Mouse (Mus musculus) right cerebral cortex, postnatal 25 days (tissue): ENCODE measurements at regions not wholly inside any gene's neighbourhood (a gene's known extent, or its start where the extent isn't known, plus 50 kb on each side); places are given as distances from the start of the nearest gene placed in this dataset.
A peak's percentile ranks its signal among the peaks of the same experiment; 100 is the strongest.

Experiments used
- DNase-seq: peaks from one replicate; pipeline ENCODE4 v3.0.0; 2022

DNA sequence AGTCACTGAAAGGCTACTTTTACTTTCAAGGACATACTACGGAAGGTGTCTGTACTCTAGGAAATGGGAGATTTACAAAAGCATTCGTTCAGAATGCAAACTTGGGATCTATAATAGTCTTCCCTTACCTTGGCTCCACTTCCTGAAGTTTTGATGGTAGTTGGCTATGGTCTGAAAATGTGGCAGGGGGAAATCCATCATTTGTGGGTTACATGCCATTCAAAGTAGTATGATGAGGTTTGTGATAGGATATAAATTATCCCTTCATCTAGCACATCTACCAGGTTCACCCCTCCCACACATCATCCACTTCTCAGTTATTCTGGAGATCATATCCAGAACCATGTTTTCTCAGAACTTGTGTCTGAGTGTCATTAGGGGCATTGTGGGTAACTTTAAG lies 184.7 kb upstream of the Gm5148 start:
- no peak for DNase-seq

DNA sequence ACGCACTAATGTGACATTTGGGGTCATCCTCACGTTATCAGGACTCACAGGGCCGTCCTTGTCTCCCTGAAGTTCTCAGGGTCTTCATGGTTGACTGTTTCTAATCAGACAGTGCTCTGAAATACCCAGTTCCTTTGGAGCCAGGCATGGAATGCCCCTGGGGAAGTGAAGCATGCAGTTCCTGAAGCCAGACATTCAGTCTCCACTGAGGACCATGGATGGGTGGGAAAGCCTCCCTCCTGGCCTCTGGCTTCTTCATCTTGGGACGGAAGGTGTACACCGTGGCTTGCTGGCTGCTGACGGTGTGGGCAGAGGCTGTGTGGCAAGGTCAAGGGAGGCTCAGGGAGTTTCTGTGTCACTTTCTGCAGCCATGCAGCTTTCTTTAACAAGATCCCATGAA lies 184.2 kb upstream of the Gm5148 start:
- DNase-seq: no peak

DNA sequence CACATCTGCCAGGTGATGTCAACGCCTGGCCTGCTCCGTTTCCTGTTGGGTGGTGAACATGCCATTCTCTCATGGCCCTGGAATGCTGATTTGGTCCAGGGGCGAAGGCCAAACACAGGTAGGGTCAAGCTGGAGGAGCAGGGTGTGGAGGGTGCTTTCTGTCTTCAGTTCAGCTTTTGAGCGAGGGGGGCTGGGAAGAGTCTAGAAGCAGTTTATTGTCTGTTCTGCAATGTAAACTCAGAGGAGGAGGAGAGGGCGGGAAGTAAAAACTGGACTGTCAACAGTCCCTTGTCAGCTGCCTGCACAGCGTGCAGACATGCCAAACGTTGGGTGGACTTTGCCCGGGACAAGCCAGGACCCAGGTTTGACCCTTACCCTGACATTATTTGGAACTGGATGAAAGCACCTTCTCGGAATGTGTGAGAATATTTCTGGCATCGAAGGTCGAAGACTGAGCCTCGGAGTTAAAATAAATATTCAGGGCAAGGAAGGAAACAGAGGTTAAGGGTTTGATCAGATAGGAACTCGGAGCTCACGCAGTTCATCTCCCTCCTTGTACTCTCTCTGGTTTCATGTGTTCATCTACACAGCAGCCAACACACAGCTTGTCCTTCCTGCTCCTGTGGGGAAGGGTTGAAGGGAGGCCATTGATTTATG lies 183.3 kb upstream of the Gm5148 start:
- no peak for DNase-seq

DNA sequence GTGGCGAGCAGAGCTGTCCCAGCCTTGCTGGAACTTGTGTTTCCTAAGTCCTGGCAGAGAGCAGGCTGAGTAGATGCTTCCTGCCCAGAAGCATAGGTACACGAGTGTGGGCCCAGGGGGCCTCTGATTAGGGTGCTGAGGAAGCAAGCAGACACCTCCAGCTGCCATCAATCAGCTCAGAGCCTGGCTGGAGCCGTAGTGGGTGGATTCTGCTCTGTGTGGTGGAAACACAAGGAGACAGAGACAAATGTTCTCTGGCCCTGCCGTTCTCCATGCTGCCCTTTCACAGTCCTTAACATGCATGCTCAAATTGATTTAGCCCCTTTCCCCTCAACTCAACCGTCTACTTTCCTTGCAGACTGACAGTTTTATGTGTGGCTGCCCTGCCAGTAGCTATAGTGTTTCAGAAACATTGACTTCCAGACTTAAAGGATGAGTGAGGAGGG lies 182.5 kb upstream of the Gm5148 start:
- DNase-seq: no peak

DNA sequence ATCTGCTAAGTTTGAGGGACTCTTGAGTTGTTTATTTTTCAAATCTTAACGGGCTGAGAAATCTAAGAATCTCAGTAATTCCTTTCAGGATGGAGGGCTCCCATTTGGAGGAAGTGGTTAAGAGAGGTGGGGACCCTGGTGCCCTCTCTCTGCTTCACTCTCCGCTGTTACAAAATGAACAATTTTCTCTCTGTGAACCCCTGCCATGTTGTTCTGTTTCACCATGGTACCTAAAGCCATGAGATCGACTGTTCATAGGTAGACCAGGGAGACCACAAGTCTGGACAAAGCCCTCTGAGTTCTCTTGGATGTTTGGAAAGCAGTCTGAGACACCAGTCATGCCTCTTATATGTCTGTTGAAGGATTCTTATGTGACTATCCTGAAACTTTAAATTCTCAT lies 179.9 kb upstream of the Gm5148 start:
- DNase-seq: no peak

DNA sequence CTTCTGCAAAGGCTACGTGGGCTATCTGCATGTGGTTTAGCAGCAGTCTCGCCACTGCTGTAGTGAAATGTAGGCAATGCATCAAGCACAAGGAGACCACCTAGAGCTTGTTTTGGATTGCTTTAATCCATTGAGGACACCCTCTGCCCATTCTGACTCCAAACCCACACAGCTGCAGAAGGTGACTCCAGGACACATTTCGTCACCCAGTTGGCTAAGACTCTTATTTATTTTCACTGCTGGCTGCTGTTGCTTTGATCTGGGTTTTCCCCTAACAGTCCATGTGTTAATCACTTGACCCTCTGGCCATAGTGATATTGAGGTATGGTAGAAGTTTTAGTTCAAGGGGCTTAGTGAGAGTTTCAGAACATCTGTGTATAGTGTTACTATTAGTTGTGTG lies 179.2 kb upstream of the Gm5148 start:
- DNase-seq: no peak

DNA sequence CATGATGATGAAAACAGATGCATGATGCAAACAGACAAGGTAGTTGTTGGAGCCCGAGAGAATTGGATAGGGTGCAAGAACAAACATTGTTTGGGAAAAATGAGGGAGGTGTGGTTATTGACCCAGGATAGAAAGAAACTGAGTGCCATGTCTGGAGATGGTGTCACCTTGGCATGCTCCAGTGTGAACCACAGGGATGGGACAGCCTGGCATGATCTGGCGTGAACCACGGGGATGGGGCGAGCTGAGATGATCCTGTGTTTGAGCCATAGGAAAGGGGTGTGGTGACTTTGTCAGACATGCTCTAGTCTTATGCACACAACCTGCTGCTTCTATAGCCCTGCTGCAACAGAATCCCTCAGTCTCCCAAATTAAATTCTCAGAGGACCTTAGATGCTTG lies 178.7 kb upstream of the Gm5148 start:
- DNase-seq: no peak

DNA sequence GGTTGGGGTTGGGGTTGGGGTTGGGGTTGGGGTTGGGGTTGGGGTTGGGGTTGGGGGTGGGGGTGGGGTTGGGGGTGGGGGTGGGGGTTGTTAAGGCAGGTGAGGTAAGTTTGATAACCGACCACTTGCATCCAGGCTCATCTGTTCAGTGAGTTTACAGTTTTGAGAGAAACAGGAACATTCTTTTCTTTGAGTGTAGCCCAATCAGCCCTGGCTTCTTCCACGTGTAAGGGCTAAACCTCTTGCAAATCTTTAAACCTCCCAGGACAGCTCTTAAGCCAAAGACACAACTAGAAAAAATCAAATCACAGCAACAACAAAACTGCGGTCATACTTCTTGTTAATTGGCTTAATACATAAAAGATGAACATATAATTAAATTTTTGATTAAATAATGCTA lies 173.1 kb upstream of the Gm5148 start:
- DNase-seq: no peak

DNA sequence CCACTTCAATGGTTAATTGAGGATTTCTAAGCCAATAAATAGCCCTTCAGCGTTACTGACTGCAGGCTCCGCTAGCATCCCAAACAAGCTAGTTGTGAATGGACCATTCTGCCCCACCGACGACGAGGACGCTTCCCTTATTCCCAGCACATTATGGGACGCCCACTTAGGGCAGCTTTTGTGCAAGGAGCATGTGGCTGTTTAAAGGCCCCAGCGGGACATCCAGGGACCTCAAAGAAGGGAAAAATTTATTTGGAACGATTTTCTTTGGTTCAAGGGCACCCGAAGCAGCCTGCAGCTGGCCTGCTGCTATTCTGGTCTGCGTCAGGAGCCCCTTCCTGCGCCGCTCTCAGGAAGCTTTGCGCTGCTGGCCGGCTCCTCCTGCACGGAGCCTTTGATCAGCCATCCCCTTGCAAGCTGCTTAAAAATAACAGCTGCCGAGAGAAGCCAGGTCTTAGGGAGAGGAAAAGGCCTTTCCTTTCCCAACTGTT lies 172.6 kb upstream of the Gm5148 start:
- DNase-seq: peak; percentile 31

DNA sequence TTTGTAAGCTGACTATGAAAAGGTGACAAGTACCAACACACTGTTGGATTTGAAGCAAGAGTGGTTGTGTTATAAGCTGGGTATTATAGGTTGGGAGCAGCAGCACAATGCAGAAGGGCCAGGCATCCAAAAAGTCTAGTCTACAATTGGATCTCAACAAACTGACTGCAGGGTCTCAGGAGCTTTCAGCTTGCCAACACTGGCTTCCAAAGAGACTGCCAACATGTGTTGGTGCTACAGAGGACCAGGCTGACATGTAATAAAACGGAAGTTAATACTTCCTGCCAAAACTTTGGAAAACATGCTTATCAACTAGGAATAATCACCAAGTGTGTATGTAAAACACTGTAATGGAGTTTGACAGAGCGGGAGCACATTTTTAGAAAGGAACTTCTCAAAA lies 170.3 kb upstream of the Gm5148 start:
- no peak for DNase-seq

DNA sequence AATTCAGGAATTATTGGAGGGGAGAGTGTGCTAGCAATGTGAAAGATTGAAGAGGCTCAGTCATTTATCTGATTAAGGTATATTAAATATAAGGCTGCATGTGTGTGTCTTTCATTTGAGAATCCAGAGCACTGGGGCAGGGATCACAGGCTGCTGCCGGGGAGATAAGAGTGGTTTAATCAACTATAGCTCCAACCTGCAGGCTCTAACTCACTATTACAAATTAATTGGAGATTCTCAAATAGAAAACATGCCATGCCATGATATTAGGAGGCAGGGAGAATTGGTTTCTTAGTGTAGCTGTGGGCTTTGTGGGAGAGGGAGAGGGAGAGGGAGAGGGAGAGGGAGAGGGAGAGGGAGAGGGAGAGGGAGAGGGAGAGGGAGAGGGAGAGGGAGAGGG lies 165.9 kb upstream of the Gm5148 start:
- no peak for DNase-seq

DNA sequence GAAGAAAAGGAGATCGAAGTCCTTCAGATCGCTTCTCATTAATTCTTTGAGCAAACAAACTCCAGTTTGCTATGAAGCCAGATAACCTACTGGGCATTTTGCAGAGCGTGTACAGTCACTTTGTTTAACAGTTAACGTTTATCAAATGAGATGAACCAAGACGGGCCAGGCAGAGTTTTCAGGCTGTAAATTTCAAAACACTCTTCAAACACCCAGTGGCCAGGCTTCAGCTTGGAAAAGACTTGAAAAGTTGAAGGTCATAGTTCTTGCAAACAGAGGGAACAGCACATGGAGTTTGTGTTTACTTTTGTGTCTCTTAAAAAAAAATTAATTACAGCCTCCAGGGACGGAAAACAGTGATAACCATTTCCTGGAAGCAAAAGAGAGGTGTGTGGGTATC lies 164.2 kb upstream of the Gm5148 start:
- DNase-seq: no peak

DNA sequence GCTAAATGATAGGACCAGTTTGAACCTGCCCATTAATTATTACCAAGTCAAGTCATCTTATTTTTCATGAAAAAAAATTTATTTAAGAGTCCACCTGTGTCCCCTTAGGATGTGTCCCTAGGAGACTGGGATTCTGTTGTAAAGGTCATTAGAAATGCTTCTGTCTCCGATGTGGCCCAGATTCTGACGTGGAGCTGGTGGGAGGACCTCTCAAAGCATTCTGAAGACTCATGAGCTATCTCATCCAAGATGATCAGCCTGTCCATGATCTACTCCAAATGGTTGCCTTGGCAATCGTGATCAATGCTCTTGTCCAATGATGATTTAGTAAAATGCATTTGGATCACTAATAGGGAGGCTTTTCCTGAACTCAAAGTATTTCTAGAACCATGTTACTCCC lies 163.4 kb upstream of the Gm5148 start:
- DNase-seq: no peak

DNA sequence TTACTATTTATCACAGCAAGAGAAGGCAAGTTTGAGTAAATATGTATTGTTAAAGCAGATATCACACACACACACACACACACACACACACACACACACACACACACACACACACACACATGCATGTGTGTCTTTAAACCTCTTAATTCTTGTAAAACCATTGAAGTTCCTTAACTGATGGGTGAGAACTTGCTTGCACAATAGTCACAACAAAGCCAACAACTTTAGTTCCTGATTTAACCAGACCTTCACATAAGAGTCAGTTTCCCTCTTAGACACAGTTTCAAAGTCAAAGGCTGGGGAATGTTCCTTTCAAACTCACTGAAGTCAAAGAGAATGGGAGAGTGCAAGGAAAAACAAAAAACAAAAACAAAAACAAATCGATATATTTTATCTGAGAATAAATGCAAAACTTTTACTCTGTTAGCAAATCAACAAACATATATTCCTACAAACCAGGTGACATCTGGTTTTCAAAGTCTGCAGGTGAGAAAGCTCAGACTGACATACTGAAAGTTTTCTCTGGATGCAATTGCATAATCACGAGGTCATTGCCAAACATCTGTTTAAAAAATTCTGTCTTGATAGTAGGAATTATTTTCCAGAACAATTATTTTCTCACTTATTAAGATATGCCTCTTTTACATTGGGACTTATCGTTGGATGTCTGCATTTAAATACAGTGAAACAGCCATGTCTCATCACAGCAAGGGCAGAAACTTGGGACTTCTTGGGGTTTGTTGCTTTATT lies 162.6 kb upstream of the Gm5148 start:
- no peak for DNase-seq

DNA sequence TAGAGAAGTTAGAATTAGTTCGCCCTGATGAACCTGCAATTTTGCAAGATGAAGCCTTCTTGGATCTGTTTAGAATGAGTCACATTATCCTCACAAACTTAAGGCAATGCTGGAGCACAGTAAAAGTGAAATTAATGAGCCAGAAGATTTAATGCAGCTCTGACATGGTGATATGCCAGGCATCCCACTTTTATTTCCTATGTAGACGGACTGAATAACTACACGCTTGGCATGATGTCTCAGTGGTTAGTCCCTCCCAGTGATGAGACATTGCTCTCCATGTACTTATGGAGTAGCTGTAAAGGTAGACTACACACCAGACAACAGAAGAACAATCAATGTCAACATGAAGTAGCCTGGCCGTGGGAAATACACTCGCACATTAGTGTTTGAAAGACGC lies 161.5 kb upstream of the Gm5148 start:
- no peak for DNase-seq

DNA sequence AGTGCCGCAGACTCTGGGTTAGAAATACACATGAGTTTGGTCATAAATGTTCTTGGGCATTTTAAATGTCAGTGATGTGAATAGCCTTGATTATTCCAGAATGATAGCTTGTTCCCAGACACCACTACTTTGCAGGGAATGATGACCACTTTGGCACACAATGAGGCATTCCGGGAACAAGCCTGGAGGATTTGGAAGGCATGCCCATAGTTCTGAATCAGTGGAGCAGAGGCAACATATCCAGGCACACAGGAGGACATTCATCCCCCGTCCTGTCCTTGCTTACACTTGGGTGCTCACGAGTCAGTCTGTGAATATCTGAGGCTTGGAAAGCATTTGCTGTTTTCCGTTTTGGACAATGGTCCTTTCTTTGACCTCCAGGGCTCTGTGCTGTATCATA lies 158.1 kb upstream of the Gm5148 start:
- DNase-seq: no peak

DNA sequence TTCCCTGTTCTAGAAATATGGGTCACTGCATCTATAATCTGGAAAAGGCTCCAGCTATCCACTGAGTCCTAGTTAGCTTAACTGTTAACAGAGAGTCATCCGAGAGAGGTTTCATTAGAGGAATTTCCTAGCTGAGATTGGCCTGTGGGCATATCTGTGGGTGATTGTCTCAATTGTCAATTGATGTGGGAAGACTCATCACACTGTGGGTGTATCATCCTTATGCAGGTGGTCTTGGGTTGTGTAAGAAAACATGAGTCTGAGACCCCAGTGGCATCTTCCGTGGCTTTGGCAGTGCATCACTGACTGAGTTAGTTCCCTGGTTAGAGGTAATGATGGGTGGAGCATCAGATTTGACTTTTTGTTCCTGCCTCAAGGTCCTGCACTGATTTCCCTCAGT lies 156.7 kb upstream of the Gm5148 start:
- DNase-seq: no peak

DNA sequence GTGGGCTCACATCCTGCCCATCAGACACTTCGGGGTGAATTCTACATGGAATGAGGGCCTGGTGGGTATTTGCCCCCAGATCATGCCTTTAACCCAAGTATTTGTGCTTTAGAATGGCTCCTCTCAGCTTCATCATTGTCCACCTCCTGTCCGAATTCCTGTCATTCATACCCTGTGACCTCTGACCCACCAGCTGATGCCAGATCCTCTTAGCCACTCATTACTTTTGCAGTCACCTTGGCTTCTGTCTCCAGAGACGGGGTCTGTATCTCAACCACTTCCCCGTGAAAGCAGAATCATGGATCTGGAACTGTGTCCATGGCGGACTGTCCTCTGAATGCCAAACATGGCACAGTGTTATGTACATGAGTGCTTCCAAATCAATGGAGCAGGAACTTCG lies 154.8 kb upstream of the Gm5148 start:
- DNase-seq: no peak

DNA sequence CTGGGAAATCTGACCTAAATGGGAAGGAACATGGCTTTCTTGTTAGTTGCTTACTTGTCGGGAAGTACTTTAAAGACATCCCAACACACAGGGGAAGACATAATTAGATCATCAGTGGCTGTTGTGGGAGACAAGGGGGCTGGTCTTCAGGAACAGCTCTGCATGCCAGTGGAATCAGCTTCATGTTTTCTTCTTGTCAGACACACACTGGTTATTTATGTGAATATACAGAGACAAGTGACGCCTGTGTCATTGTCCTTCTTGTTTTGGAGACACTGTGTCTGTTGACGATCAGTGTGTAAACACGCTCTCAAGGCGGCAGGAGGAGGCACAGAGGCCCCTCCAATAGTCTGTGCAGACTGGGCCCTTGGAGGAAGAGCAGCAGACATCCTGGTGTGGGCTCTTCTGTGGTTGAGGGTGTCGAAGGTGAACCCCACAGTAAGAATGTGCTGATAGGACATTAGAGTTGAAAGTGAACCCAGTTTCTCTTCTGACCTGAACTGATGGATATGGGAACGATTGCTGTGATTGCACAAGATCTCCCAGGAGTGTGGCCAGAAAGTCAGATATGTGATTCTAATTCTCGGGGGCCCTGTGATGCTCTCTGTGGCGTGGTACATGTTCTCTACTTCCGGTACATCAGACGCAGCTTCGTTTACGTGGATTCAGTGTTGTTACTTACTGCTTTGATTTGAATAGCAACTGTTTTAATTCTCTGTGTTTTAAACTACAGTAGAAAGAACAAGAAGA lies 151.9 kb upstream of the Gm5148 start:
- no peak for DNase-seq

DNA sequence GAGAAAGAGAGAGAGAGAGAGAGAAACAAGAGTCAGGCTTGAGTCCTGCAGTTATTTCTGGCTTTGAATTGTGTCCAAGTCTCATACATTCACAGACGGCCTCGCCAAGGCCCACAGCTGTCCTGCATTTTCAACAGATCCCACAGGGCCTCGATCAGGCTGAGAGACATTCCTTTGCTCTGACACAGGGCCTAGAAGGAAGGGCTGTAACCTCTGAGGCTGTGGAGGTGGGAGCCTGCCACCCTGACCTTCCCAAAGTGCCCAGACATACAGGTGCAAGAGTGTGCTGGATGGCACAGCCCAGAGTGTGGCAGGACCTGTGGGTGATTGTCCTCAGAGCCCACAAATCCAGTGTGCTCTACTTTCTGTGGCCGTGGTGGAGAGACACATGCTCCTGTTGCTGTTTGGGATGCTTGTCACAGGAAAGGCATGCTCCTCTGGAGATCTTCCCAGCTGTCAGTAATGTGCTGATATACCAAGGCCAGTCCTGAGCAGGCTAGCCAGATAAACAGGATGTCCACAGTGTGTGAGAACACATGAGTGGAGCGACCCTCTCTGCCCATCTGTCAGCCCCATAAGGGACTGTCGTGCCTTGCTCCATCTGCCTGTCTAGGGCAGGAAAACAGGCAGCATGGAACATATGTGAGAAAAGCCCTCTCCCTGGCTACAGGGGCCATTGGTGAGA lies 151.2 kb upstream of the Gm5148 start:
- DNase-seq: no peak

DNA sequence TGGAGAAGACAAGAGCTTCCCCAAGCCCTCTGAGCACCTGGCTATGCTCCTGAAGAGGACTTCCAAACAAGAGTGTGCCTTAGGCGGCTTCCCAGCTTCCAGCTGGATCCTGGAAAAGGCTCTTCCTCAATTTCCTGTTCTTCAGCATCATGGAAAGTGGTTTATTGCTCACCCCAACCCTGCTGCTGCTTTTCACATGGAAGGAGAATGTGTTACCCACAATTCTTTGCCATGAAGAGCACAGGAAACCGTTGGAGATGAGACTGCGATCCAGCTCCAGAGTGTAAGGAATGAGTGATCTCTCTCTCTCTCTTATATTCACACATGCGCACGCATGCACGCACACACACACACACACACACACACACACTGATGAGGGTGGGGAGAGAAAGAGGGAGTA lies 150.6 kb upstream of the Gm5148 start:
- no peak for DNase-seq

DNA sequence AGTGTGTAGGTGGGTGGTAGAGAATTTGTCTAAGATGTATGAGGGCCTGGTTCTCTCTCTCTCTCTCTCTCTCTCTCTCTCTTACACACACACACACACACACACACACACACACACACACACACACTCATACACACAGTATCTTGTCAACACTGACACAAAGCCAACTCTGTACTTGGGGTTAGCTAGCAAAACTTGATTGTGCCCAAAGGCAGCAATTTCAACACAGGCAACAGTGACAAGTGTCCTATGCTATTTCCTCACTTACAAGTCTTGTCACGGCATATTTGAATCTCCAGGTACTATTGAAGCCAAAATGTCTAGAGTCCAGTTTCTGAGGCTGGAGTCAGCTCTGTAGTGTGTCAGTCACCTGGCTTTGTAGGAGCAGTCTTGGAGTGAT lies 150.1 kb upstream of the Gm5148 start:
- DNase-seq: no peak

DNA sequence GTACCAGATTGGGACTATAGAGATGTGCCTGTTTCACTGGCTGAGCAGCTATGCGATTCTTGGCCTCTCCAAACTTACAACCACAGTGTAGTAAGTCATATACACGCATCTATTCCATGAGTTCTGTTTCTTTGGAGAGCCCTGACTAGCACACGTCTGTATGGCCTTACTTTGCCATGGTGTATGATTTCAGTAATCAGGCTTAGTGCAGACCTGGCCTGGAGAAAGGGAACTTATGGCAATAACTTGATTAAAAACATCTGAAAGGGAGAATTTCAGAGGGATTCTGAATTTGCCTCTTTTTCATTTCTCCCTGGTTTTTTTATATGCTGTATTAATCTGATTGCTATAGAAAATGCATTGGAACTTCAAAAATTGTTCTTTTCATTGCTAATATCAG lies 148.0 kb upstream of the Gm5148 start:
- DNase-seq: no peak
